ENCODE assay signal across 10 mouse cellular contexts in genomic region chr3:129683060-129683679, GRCm38 (mm10).
DNase-seq lines count a peak whose midpoint lies in the region; ATAC-seq and TF ChIP-seq lines count a peak whose summit lies in the region.
"Had no signal": no experiment of that assay in that cellular context is flagged by ENCODE, and none has a peak within 500 bp of the region (broad histone marks: within the 10 kb centered on the region; RNA-seq: fewer than 3 reads in every experiment).

No protein-coding gene starts in this region.

- H3K4me3 ChIP-seq in CH12.LX (replicated peaks in 1 of 3; ENCODE audit: low read depth in 2 of 3, low read length in 2 of 3, poor library complexity in 1 of 3): no peak overlapping the region
- no peak overlapping the region for H3K4me3 ChIP-seq in liver, embryonic 14.5 days (ENCODE audit: insufficient read depth in 1 of 2, low read depth in 2 of 2, low read length in 2 of 2)
- H3K4me3 ChIP-seq in forebrain, embryonic 16.5 days (replicated peaks; ENCODE audit: low read length): no peak overlapping the region
- H3K4me3 ChIP-seq: megakaryocyte, embryonic 14.5 days had no signal

- H3K79me2 ChIP-seq in CH12.LX (replicated peaks; ENCODE audit: control insufficient read depth, extremely low read depth, insufficient read depth, poor library complexity, severe bottlenecking): no peaks in the 10 kb centered on the region

- H3K4me1 ChIP-seq in CH12.LX (ENCODE audit: control insufficient read depth in 1 of 2, insufficient read depth in 2 of 2): no peaks in the 10 kb centered on the region
- H3K4me1 ChIP-seq in liver, embryonic 14.5 days (replicated peaks; ENCODE audit: control insufficient read depth in 2 of 2, insufficient read depth in 2 of 2, low read length in 1 of 2): no peaks in the 10 kb centered on the region
- 0 out of 2 replicates have a peak, but pooled peaks cover 3% of the 10 kb centered on the region for H3K4me1 ChIP-seq in forebrain, embryonic 16.5 days (replicated peaks; ENCODE audit: control insufficient read depth, insufficient read depth, low read length)
- H3K4me1 ChIP-seq: megakaryocyte, embryonic 14.5 days had no signal

- peaks cover 3 to 67% of the 10 kb centered on the region in 2 experiments for H3K36me3 ChIP-seq in CH12.LX (replicated peaks in 1 of 2; ENCODE audit: control insufficient read depth in 1 of 2, insufficient read depth in 1 of 2, low read length in 1 of 2)
- H3K36me3 ChIP-seq in liver, embryonic 14.5 days (replicated peaks; ENCODE audit: control insufficient read depth, insufficient read depth, low read depth): no peaks in the 10 kb centered on the region
- H3K36me3 ChIP-seq in forebrain, embryonic 16.5 days (ENCODE audit: control insufficient read depth, insufficient read depth): no peaks in the 10 kb centered on the region

- H3K27ac ChIP-seq in CH12.LX (ENCODE audit: insufficient read depth, low read depth): no peak overlapping the region
- no peak overlapping the region for H3K27ac ChIP-seq in liver, embryonic 14.5 days
- no peak overlapping the region for H3K27ac ChIP-seq in forebrain, embryonic 16.5 days (ENCODE audit: low read length)

- H3K4me2 ChIP-seq in CH12.LX (ENCODE audit: insufficient read depth, low read depth, poor library complexity, severe bottlenecking): no peak overlapping the region
- no peak overlapping the region for H3K4me2 ChIP-seq in liver, embryonic 14.5 days (ENCODE audit: low read depth)
- H3K4me2 ChIP-seq in forebrain, embryonic 16.5 days (ENCODE audit: low read length): no peak overlapping the region

- no peak for ATAC-seq in liver, embryonic 14.5 days (ENCODE audit: insufficient read depth)
- ATAC-seq in forebrain, embryonic 16.5 days: no peak

- in situ Hi-C loops in CH12.LX (cut with MboI; ENCODE audit: low pct_ligation_motif_present, low pct_unique_long_range_greater_than_20kb, low sequenced_read_pairs): loop anchor here (10.0 to 25.0 kb wide), 2 partner anchors 246 to 378 kb away; no protein-coding TSS in a partner anchor

- no peak for TF ChIP-seq POLR2A in CH12.LX (IDR thresholded peaks at IDR 0.05; ENCODE audit: low read depth, low read length)

- no peaks in the 10 kb centered on the region for H3K9me3 ChIP-seq in CH12.LX (replicated peaks; ENCODE audit: low read length)
- no peaks in the 10 kb centered on the region for H3K9me3 ChIP-seq in liver, embryonic 14.5 days (ENCODE audit: control insufficient read depth, low read length)
- H3K9me3 ChIP-seq in forebrain, embryonic 16.5 days (ENCODE audit: control insufficient read depth, low read length): no peaks in the 10 kb centered on the region
- H3K9me3 ChIP-seq: megakaryocyte, embryonic 14.5 days had no signal

- DNase-seq in adrenal gland, postnatal 10 days: peak; percentile 27
- DNase-seq in adrenal gland, adult 18-20 months (ENCODE audit: low spot score in 2 of 2): no peak
- peak; percentile 42 for DNase-seq in kidney, postnatal 10 days
- DNase-seq in kidney, adult 9 months: no peak
- peak; percentile 29 for DNase-seq in CH12.LX (ENCODE audit: extremely low read depth)
- no peak for DNase-seq in liver, embryonic 14.5 days (ENCODE audit: low read depth in 3 of 3, low spot score in 3 of 3)
- DNase-seq in spleen, postnatal 4 days (ENCODE audit: low spot score in 2 of 2): no peak
- DNase-seq: cerebellum, adult 9-10 months had no signal

- dilution Hi-C loops in CH12.LX (cut with MboI; ENCODE audit: extremely low pct_ligation_motif_present, extremely low pct_unique_long_range_greater_than_20kb, low sequenced_read_pairs): no loop called here

- H3K9ac ChIP-seq in CH12.LX (ENCODE audit: insufficient read depth, low read depth): no peak overlapping the region
- no peak overlapping the region for H3K9ac ChIP-seq in liver, embryonic 14.5 days (replicated peaks)
- no peak overlapping the region for H3K9ac ChIP-seq in forebrain, embryonic 16.5 days (replicated peaks; ENCODE audit: low read depth, low read length)

- 69% methylated on average over 10 of the region's 10 CpGs for WGBS in liver, embryonic 14.5 days (ENCODE audit: insufficient replicate concordance)
- 84% methylated on average over 10 of the region's 10 CpGs for WGBS in forebrain, embryonic 16.5 days

- TF ChIP-seq CTCF in CH12.LX (conservative IDR thresholded peaks at IDR 0.05 in 1 of 2, IDR thresholded peaks at IDR 0.05 in 1 of 2; ENCODE audit: low read depth in 2 of 2, low read length in 2 of 2): peak; percentile 59 to 60
- peak; percentile 55 for TF ChIP-seq CTCF in liver, embryonic 14.5 days (IDR thresholded peaks at IDR 0.05; ENCODE audit: low read depth)

- TF ChIP-seq EP300 in CH12.LX (IDR thresholded peaks at IDR 0.05; ENCODE audit: low read length): no peak
- TF ChIP-seq EP300 in liver, embryonic 14.5 days (IDR thresholded peaks at IDR 0.05; ENCODE audit: low read depth): no peak

- no peaks in the 10 kb centered on the region for H3K27me3 ChIP-seq in CH12.LX (replicated peaks)
- no peaks in the 10 kb centered on the region for H3K27me3 ChIP-seq in liver, embryonic 14.5 days (ENCODE audit: control insufficient read depth, insufficient read depth, low read length)
- no peaks in the 10 kb centered on the region for H3K27me3 ChIP-seq in forebrain, embryonic 16.5 days (replicated peaks; ENCODE audit: control insufficient read depth, insufficient read depth, low read length)
- H3K27me3 ChIP-seq: megakaryocyte, embryonic 14.5 days had no signal

- peak; percentile 28 for TF ChIP-seq RAD21 in CH12.LX (IDR thresholded peaks at IDR 0.05; ENCODE audit: low read depth, low read length)

TF ChIP-seq in CH12.LX, 34 proteins besides CTCF, POLR2A, EP300 and RAD21:
- no peak for TF ChIP-seq CHD1 (IDR thresholded peaks at IDR 0.05; ENCODE audit: low read depth, low read length)
- TF ChIP-seq MEF2A (IDR thresholded peaks at IDR 0.05; ENCODE audit: borderline replicate concordance, low read depth, low read length): no peak
- TF ChIP-seq IRF4 (IDR thresholded peaks at IDR 0.05; ENCODE audit: low read depth, low read length): no peak
- no peak for TF ChIP-seq TCF12 (IDR thresholded peaks at IDR 0.05; ENCODE audit: low read depth, low read length)
- TF ChIP-seq BHLHE40 (IDR thresholded peaks at IDR 0.05; ENCODE audit: low read depth, low read length): no peak
- no peak for TF ChIP-seq RCOR1 (conservative IDR thresholded peaks at IDR 0.05; ENCODE audit: low read depth, low read length)
- TF ChIP-seq GABPA (IDR thresholded peaks at IDR 0.05; ENCODE audit: insufficient replicate concordance, low read depth, low read length): no peak

Comparison
In these comparisons a context has a peak if more than half of its experiments do, and no peak if none do; other contexts are left out.
1. DNase-seq: peak in adrenal gland, postnatal 10 days (single experiment), kidney, postnatal 10 days (single experiment) and CH12.LX (single experiment); none in adrenal gland, adult 18-20 months (0 of 2), kidney, adult 9 months (single experiment), liver, embryonic 14.5 days (0 of 3) and spleen, postnatal 4 days (0 of 2).